Mouse (Mus musculus) skeletal muscle tissue, postnatal 0 days (tissue): ENCODE data around the gene Phc1. TPM values are rescaled to one million over a fixed set of nuclear protein-coding genes. Genes with fewer than 3 reads are reported as not detected.

Experiments used
- polyA plus RNA-seq: library from polyadenylated mRNA; unstranded; fragments of >200 nt; fragmentation: Nextera tagmentation; extraction: Ambion mirVana; gene quantifications from 2 replicates; pipeline ENCODE4 v1.2.1, GENCODE M21; 2015

The Phc1 gene
- polyA plus RNA-seq, result 3.4 and 3.5 TPM in 2 replicates

GRCm38 (mm10) chr6:122340349-122341000 is at the start of gene Phc1:
TSS of gene Phc1 (minus strand) at chr6:122340561.

DNA sequence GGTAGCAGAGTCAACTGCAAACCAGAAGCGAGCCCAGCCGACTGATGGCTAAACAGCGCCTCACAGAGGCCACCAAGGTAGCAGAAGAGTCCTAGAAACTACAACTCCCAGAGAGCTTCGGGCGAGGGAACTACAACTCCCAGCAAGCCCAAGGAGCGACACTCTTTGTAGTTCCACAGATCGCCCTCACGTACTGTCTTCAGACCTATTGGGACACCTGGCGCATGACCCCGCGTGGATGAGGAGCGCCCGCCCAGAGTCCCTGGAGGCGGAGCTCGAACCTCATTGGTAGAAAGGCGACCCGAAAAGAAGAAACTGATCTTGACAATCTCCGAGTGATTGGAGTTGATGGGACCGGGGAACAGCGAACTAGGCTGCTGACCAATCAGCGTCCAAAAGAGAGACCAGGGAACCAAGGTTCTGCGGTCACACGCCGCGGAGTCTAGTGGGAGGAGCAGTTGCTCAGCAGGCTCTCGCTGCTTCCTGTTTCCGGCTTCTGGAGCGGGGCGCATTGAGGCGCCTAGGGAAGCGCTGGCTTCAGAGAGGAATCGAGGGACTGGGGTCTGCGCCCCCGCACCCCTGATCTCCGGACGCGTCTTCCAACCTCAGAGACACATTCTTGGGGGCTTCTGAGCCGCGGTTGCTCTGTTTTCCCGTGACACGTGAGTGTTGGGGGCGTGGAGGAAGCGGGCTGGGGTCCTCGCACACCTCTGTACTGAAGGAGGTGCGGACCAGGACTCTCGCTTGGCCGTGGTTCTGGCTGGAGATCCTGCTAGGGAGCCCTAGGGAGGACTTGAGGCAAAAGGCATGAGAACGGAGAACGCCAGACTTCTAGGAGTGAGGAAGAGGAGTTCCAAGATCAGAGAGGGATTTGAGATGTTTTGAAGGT is 31.6 kb downstream of the Phc1 start, which contains the start of gene M6pr:
TSS of gene M6pr (plus strand) at position 216 of the 889 bp plus-strand sequence.

GRCm38 (mm10) chr6:122282782-122283181 is 57.6 kb downstream of the Phc1 start, which contains the start of gene Klrg1:
TSS of gene Klrg1 (minus strand) at chr6:122282882.

Other genes starting within 250 kb of the Phc1 start
- not detected in 2 replicates for gene Klrg1, start 57.7 kb downstream of the Phc1 start, polyA plus RNA-seq
- 38.5 and 46.2 TPM in 2 replicates for gene M6pr, start 31.8 kb downstream of the Phc1 start, polyA plus RNA-seq
- 0.38 and 0.48 TPM in 2 replicates for gene Rimklb, start 158.2 kb upstream of the Phc1 start, polyA plus RNA-seq
- 270 and 326 TPM in 2 replicates for gene Mfap5, start 165.3 kb upstream of the Phc1 start, polyA plus RNA-seq
- not detected in 2 replicates for gene Aicda, start 213.2 kb upstream of the Phc1 start, polyA plus RNA-seq